Mouse (Mus musculus): ENCODE results near the gene Asl.

DNA sequence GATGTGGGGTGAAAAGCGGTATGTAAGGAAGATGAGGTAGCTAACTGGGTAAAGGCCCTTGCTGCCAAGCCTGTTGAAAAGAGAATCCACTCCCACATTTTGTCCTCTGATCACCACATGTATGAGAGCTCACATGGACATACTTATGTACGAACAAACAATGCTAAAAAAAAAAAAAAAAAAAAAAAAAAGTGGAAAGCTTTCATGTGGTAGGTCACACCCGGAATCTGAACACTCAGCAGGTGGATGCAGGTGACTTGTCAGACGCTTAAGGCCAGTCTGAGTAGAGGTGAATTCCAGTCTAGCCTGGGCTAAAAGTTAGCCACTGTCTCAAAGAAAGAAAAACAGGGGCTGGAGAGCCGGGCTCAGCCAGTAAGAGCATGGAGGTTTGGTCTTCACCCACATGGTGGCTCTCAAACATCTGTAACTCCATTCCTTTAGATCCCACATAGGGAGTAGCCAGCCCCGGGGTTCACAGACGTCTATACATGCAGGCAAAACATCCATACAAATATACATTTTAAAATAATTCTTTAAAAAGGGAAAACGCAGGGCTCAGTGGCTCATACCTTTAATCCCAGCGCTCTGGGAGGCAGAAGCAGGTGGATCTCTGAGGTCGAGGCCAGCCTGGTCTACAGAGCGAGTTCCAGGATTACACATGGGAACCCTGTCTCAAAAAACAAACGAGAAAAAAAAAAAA, 5.8 kb downstream of the Asl start:
- TF ChIP-seq CTCF (IDR thresholded peaks at IDR 0.05 in 2 of 3, conservative IDR thresholded peaks at IDR 0.05 in 1 of 3; ENCODE audit: control insufficient read depth in 1 of 3, insufficient read depth in 1 of 3, low read depth in 2 of 3, low read length in 3 of 3, poor library complexity in 1 of 3, severe bottlenecking in 1 of 3) (no peak), POLR2A (IDR thresholded peaks at IDR 0.05; ENCODE audit: control insufficient read depth in 1 of 2, insufficient read depth in 1 of 2, low read depth in 1 of 2, low read length in 2 of 2, poor library complexity in 1 of 2) (no peak), GATA1 (IDR thresholded peaks at IDR 0.05; ENCODE audit: low read depth, low read length) (no peak), ZKSCAN1 (IDR thresholded peaks at IDR 0.05; ENCODE audit: low read depth, low read length) (no peak)
